Mouse (Mus musculus) heart, postnatal 0 days (tissue): ENCODE measurements around the gene Gm10392.

Experiments
- CTCF ChIP-seq: IDR thresholded peaks from 2 replicates; pipeline ENCODE4 v1.5.1; 2016; ENCODE audit warnings: antibody characterized with exemption, control low read depth, low read depth
- EP300 ChIP-seq: IDR thresholded peaks from 2 replicates; pipeline ENCODE4 v1.6.1; 2016; ENCODE audit warnings: antibody characterized with exemption, low read depth

GRCm38 (mm10) chr11:77505291-77505980, 13.6 kb downstream of the Gm10392 start:
- TF ChIP-seq CTCF: no peak
- no peak for TF ChIP-seq EP300
